Mouse (Mus musculus): ENCODE data around the gene Tufm.

DNA sequence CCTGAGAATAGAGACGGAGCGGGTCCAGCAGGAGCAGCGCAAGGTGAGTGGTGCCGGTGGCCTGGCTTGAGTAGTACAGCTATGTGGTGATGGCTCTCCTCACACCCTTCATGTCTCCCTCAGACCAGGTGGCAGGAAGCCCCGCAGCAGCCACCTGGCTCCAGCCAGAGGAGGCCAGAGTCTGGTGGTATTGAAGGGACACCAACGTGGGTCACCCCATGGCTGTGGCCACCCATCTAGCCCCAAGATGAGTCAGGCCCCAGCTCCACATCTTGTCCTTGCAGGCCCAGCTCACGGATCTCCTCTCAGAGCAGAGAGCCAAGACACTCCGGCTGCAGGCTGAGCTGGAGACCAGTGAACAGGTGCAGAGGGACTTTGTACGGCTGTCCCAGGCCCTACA lies 42.6 kb upstream of the Tufm start:
- TF ChIP-seq EP300 (optimal IDR thresholded peaks at IDR 0.05): no peak
- no peak for TF ChIP-seq CTCF (IDR thresholded peaks at IDR 0.05; ENCODE audit: low read depth)

All from stomach, postnatal 0 days (tissue).